In the genomic region with DNA sequence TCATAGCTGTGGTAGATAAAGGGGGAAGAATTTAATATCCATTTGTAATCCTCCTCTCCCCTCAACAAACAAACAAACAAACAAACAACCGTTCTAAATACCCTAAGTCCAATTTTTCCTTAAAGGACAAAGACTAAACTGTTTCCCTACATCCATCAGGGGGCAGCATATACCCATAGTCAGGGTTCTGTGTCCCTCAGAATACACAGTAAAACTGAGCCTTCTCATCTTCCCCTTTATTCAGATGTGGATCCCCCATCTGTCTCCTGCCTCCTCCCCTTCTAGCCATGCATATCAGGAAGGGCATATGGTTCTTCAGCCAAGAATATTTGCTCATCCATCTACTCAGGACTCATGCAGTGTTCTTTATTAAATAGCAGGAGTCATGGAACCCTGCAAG, we compare ENCODE assay signal across 9 mouse cellular contexts. TPM values are rescaled to one million over a fixed set of nuclear protein-coding genes. Genes with fewer than 3 reads are reported as not detected.
DNase-seq lines count a peak whose midpoint lies in the region; ATAC-seq lines count a peak whose summit lies in the region.
"Had no signal": no experiment of that assay in that cellular context is flagged by ENCODE, and none has a peak within 500 bp of the region (broad histone marks: within the 10 kb centered on the region; RNA-seq: fewer than 3 reads in every experiment).

No protein-coding gene starts in this region.

- no peak overlapping the region for H3K4me3 ChIP-seq in heart, embryonic 12.5 days
- no peak overlapping the region for H3K4me3 ChIP-seq in forebrain, embryonic 16.5 days (replicated peaks; ENCODE audit: low read length)
- H3K4me3 ChIP-seq: neural tube, embryonic 12.5 days had no signal

- H3K27me3 ChIP-seq in heart, embryonic 12.5 days (replicated peaks): peaks cover 35% of the 10 kb centered on the region
- H3K27me3 ChIP-seq in forebrain, embryonic 16.5 days (replicated peaks; ENCODE audit: control insufficient read depth, insufficient read depth, low read length): peaks cover 33% of the 10 kb centered on the region

- ATAC-seq in heart, embryonic 12.5 days (ENCODE audit: insufficient number of reproducible peaks, low FRiP score): no peak
- peak; percentile 41 for ATAC-seq in forebrain, embryonic 16.5 days

- H3K27ac ChIP-seq in heart, embryonic 12.5 days (ENCODE audit: poor library complexity, severe bottlenecking): no peak overlapping the region
- H3K27ac ChIP-seq in forebrain, embryonic 16.5 days (ENCODE audit: low read length): no peak overlapping the region
- H3K27ac ChIP-seq: neural tube, embryonic 12.5 days had no signal

- DNase-seq in heart, adult 18-20 months: peak; percentile 61 to 73
- peak; percentile 77 for DNase-seq in 416B (ENCODE audit: low read depth)
- DNase-seq in T-cell, adult 2 months (ENCODE audit: low spot score): peak; percentile 58
- DNase-seq in layer of hippocampus, adult 8-10 months (ENCODE audit: low spot score in 2 of 2): peak; percentile 36 to 50
- DNase-seq in retina, embryonic 14.5 days (ENCODE audit: low spot score): peak; percentile 85
- no peak for DNase-seq in gastrocnemius, postnatal 14 days

- peaks cover 23% of the 10 kb centered on the region for H3K4me1 ChIP-seq in heart, embryonic 12.5 days (replicated peaks)
- H3K4me1 ChIP-seq in forebrain, embryonic 16.5 days (replicated peaks; ENCODE audit: control insufficient read depth, insufficient read depth, low read length): peaks cover 27% of the 10 kb centered on the region

- intact Hi-C loops in gastrocnemius, postnatal 14 days (cut with DNase I; ENCODE audit: low total_unique reads): loop anchor here (10.0 kb wide), 1 partner anchor 109 kb away; a partner anchor contains a TSS

- WGBS in heart, embryonic 12.5 days: 18% methylated on average over 1 of the region's 1 CpGs
- WGBS in forebrain, embryonic 16.5 days: 4% methylated on average over 1 of the region's 1 CpGs

- H3K36me3 ChIP-seq in heart, embryonic 12.5 days: no peaks in the 10 kb centered on the region
- H3K36me3 ChIP-seq in forebrain, embryonic 16.5 days (ENCODE audit: control insufficient read depth, insufficient read depth): no peaks in the 10 kb centered on the region
- H3K36me3 ChIP-seq: neural tube, embryonic 12.5 days had no signal

- no peaks in the 10 kb centered on the region for H3K9me3 ChIP-seq in heart, embryonic 12.5 days (replicated peaks)
- H3K9me3 ChIP-seq in forebrain, embryonic 16.5 days (ENCODE audit: control insufficient read depth, low read length): no peaks in the 10 kb centered on the region
- H3K9me3 ChIP-seq: neural tube, embryonic 12.5 days had no signal

- H3K9ac ChIP-seq in heart, embryonic 12.5 days: no peak overlapping the region
- no peak overlapping the region for H3K9ac ChIP-seq in forebrain, embryonic 16.5 days (replicated peaks; ENCODE audit: low read depth, low read length)
- H3K9ac ChIP-seq: neural tube, embryonic 12.5 days had no signal

- no peak overlapping the region for H3K4me2 ChIP-seq in heart, embryonic 12.5 days
- H3K4me2 ChIP-seq in forebrain, embryonic 16.5 days (ENCODE audit: low read length): no peak overlapping the region
- H3K4me2 ChIP-seq: neural tube, embryonic 12.5 days had no signal

RNA-seq across cellular contexts. Expression of a gene that starts 1.4 kb away (rescaled TPM):
- total RNA-seq in heart, adult 18-20 months (2021): 10 to 100 TPM; 16.2 to 19.5 TPM
- 32.4 and 35.6 TPM in 2 replicates for polyA plus RNA-seq in heart, embryonic 12.5 days (2016; fragmentation: Nextera tagmentation; extraction: Ambion mirVana)
- 40.0 and 49.6 TPM in 2 replicates for polyA plus RNA-seq in forebrain, embryonic 16.5 days (2015; fragmentation: Nextera tagmentation; extraction: Ambion mirVana)
- total RNA-seq in layer of hippocampus, adult 8-10 months (2022): 10 to 100 TPM; 38.0 to 52.6 (median 44.6) TPM
- total RNA-seq in gastrocnemius, postnatal 14 days (2021): 10 to 100 TPM; 13.6 to 13.8 TPM

RNA-seq across cellular contexts. Expression of a gene that starts 13.2 kb away (rescaled TPM):
- 1 to 10 TPM; 1.3 to 1.7 TPM for total RNA-seq in heart, adult 18-20 months (2021)
- 3.0 and 3.1 TPM in 2 replicates for polyA plus RNA-seq in heart, embryonic 12.5 days (2016; fragmentation: Nextera tagmentation; extraction: Ambion mirVana)
- 4.6 and 6.1 TPM in 2 replicates for polyA plus RNA-seq in forebrain, embryonic 16.5 days (2015; fragmentation: Nextera tagmentation; extraction: Ambion mirVana)
- total RNA-seq in layer of hippocampus, adult 8-10 months (2022): 1 to 10 TPM; 2.6 to 3.5 (median 3.0) TPM
- total RNA-seq in gastrocnemius, postnatal 14 days (2021): under 1 TPM; 0.64 to 0.88 TPM

RNA-seq across cellular contexts. Expression of a gene that starts 50.0 kb away (rescaled TPM):
- total RNA-seq in heart, adult 18-20 months (2021): 10 to 100 TPM; 18.8 to 19.6 TPM
- 39.5 and 40.8 TPM in 2 replicates for polyA plus RNA-seq in heart, embryonic 12.5 days (2016; fragmentation: Nextera tagmentation; extraction: Ambion mirVana)
- polyA plus RNA-seq in forebrain, embryonic 16.5 days (2015; fragmentation: Nextera tagmentation; extraction: Ambion mirVana): 63.3 and 74.5 TPM in 2 replicates
- 10 to 100 TPM; 36.4 to 45.0 (median 41.1) TPM for total RNA-seq in layer of hippocampus, adult 8-10 months (2022)
- total RNA-seq in gastrocnemius, postnatal 14 days (2021): 10 to 100 TPM; 20.2 to 23.8 TPM
